Mouse (Mus musculus): Measurements from ENCODE around the gene Adam19.

DNA sequence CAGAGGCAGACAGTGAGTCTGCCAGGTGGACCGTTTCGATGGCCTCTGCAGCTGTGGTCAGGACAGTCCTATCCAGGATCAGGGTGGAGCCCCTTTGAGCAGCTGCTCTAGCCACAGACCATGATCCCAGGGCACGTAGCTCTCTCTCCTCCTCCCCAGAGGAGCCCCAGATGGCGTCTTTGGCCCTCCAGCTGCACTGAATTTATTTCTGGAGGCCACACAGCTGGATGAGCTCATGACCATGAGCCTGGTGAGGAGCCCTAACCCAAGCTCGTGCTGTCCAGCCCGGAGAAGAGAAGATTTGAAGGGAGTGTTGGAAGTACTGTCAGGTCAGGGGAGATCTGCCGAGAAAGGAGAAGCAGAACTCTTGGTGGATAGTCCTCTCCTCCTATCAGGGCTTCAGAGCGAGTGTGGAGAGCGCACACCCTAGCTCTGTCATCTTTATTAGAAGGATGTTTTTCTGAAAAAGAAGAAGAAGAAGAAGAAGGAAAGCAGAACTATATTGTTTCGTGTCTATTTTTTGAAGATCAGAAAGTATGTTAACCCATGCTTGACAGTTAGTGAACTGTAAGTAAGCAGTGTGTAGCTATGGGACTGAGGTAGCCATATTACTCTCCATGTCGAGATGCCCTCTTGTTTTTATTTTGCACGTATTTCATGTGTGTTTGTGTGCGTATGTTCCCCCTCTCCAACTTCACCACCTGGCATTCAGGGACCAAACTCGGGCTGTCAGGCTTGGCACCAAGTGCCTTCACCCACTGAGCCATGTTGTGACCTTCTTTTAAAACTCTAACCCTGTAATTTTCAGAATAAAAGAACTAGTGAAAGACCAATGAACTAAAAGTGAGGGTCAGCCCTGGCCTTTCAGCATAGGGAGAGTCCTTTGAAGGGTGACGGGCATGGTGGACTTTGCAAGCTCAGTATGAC, 72.1 kb downstream of the Adam19 start:
- no peak for TF ChIP-seq CTCF (conservative IDR thresholded peaks at IDR 0.05; ENCODE audit: insufficient read depth, insufficient read length, low read depth, low read length)
- no peak for TF ChIP-seq POLR2A (IDR thresholded peaks at IDR 0.05; ENCODE audit: low read depth, low read length)
